Mouse (Mus musculus) T-helper 1 cell (primary cell): Measurements from ENCODE around the gene Rab7.
"Not testable (repeated sequence)": the region's sequence is repeated elsewhere in the genome, so short reads cannot be mapped to it uniquely, and the experiment has no call there.

Experiments
- in situ Hi-C: fragments of 300-600 bp; cut with MboI, MseI; formaldehyde crosslinking; loops from one replicate; pipeline ENCODE4 v1.15.1; 2025; ENCODE audit warnings: high pct_unique_total_duplicates

The Rab7 gene

DNA sequence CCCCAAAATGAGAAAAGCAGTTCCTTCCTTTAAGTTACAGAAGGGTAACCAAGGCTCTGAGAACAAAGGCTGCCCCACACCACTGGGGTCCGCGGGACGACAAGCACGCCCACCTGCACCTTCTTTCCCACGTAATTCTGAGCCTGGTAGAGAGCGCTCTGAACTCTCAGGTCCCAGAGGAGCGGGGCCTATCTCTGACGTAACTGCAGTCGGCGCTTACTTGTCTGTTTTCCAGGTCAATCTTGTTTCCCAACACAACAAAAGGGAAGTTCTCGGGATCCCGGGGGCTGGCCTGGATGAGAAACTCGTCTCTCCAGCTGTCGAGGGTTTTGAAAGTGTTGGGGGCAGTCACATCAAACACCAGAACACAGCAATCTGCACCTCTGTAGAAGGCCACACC lies 40.3 kb downstream of the Rab7 start:
- in situ Hi-C loops, result not testable (repeated sequence)

DNA sequence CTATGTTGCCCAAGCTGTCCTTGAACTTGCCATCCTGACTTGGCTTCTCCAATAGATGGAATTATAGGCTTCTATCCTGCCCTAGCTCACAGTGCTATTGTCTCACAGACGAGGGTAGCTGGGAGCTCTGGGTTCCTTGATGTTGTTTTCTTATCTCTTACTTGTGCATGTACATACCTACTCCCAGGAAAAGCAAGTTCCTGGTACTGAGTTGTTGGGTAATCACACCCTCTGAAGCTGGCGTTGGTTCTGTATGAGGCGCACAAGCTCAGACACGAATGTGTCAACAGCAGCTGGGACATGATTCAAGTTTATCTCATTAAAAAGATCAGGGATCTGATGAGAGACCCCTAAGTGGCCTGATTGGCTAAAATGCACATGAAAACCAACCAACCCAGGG lies 41.6 kb downstream of the Rab7 start:
- in situ Hi-C loops, result no loop called here

- in situ Hi-C loops, result no loop called here
Measured at GRCm38 (mm10) chr6:87998358-87998757, 46.7 kb downstream of the Rab7 start.

- in situ Hi-C loops, result no loop called here
Measured at GRCm38 (mm10) chr6:87997706-87998265, 47.3 kb downstream of the Rab7 start.

DNA sequence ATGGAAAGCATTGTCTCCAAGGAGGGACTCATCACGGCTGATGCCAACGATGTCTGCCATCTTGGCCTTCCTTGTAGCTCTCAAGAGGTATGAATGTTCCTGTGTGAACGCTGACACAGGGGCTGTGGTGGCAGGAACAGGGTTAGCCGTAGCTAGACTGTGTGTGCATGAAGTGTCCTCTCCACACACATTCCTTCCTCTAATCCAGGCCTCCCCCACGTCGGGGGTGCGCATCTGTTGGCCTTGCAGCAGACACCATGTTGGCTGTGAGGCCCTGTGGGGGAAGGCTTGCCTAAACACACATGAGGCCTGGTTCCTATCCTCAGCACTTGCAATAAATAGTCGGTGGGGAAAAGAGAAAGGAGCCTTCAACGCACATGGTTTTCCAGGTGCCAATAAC lies 48.5 kb downstream of the Rab7 start:
- in situ Hi-C loops, result no loop called here

GRCm38 (mm10) chr6:87995519-87995918 lies 49.6 kb downstream of the Rab7 start:
- in situ Hi-C loops, result no loop called here

DNA sequence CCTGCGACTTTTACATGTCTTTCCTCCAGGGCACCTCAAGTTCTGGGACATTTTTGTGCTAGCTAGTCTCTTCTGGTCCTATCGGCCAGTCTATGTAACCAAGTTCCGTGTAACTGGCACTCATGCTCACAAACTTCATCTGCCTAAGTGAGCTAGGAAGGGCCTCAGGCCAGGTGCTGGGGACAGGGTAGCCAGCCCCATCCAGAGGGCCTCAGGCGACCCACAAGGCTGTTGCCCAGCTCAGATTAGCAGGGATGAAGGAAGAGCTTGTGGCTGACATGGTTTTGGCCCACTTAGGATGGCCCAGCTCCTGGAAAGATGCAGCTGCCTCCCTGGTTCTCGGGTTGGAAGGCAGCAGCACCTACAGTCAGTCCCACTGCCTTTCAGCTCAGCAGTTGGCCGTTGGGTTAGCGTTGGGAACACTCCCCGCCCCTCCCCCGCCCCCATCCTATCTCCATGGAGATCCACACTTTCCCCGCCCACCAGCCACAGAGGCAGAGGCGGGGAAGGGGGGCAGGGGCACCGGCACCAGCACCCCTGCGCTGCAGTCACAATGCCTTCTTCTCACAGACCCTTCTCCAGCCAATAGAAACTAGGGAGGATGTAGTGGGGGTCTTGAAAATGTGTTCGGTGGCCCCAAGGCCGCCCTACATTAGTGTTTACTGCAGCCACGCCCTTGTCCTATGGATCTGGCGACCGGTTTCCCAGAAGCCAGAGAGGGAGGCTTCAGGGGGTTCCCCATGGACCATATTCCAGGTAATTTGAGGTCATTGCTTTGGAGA lies 51.1 kb downstream of the Rab7 start:
- in situ Hi-C loops, result loop anchor here (5.0 kb wide), 1 partner anchor 102 kb away; no protein-coding TSS in a partner anchor

DNA sequence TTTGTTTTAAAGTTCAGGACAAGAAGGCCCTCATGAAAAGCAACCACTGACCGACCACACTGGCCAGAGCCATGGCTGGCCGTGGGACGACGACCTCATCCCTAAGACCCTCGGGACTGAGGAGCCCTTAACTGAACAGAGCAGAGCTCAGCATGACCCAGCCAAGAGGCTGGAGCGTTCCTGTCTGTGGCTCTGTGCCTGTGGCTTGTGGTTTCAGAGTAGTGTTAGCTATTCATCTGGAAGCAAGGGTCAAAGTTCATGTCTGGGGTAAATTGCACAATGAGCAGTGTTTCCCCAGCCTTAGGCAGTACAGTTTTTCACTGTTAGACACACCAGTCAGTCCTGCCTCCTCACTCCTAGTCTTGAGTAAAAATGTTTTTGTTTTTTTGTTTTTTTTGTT lies 52.3 kb downstream of the Rab7 start:
- in situ Hi-C loops, result loop anchor here (5.0 kb wide), 1 partner anchor 100 kb away; no protein-coding TSS in a partner anchor

GRCm38 (mm10) chr6:87991886-87992285 lies 53.2 kb downstream of the Rab7 start:
- in situ Hi-C loops, result loop anchor here (5.0 kb wide), 1 partner anchor 100 kb away; no protein-coding TSS in a partner anchor

DNA sequence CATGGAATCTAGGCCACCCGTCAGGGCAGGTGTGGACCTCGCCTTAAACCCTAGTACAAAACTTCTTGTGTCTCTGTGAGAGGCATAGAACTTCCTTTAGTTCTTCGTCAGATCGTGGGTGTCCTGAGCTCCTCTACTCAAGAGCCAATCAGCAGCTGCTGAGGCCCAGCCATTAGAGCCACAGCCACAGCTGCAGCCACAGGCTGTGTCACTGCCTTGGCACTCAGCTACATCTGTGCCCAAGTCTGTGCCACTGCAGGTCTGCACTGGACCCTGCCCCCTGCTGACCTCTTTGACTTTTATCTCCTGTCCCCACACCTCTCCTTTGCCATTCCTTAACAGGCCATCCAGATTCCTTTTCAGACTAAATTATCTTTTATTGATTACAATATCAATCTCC lies 53.9 kb downstream of the Rab7 start:
- in situ Hi-C loops, result loop anchor here (5.0 kb wide), 1 partner anchor 99 kb away; no protein-coding TSS in a partner anchor

GRCm38 (mm10) chr6:87982506-87982905 lies 62.6 kb downstream of the Rab7 start:
- in situ Hi-C loops, result no loop called here

- in situ Hi-C loops, result no loop called here
Measured at GRCm38 (mm10) chr6:87981547-87982256, 63.4 kb downstream of the Rab7 start, which contains the start of gene H1fx. H1fx (minus strand) TSS chr6:87981637.

DNA sequence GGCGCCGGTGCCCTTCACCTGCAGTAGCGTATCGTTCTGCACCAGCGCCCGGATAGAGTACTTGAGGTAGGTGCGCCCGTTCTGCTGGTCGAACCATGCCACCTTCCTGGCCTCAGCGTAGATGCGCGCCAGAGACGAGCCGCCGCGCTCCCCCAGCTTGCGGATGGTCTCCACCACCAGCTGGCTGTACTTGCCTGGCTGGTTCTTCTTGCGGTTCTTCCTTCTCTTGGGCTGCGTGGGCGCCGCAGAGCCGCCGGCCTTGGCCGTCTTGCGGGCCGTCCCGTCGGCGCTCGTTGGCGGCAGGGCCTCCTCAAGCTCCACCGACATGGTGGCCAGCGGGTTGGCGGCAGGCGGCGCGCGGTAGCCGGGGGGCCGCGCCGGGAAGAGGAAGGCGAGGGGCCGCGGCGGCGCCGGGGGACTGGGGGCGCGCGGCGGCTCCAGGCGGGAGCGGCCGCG lies 64.0 kb downstream of the Rab7 start:
- in situ Hi-C loops, result no loop called here

DNA sequence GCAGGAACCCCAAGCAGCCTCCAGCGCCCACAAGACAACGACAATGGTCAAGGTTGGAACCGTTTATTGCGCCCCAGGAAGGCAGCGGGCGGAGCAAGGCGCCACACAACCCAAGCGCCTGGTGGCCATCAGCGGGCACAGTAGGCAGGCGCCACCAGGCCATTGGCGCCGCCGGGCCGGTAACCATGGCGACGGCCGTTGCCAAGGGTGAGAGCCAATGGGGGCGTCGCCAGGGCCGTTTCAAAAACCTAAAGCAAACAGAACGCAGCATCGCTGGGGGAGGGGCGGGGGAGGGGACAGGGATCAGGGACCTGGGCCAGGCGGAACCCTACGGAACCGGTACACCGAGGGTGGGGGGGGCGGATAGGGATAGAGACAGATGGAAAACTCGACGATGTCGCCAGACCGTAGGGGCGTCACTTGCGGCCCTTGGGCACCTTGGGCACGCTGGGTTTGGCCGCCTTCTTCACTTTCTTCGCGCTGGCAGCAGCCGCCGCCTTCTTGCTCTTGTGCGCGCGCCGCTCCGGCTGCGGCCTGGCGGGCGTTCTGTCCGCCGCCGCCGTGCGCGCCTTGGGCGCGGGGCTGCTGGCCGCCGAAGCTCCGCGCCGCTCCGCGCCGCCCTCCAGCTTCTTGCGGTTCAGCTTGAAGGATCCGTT lies 64.6 kb downstream of the Rab7 start:
- in situ Hi-C loops, result no loop called here

GRCm38 (mm10) chr6:87979728-87980127 lies 65.3 kb downstream of the Rab7 start:
- in situ Hi-C loops, result no loop called here

DNA sequence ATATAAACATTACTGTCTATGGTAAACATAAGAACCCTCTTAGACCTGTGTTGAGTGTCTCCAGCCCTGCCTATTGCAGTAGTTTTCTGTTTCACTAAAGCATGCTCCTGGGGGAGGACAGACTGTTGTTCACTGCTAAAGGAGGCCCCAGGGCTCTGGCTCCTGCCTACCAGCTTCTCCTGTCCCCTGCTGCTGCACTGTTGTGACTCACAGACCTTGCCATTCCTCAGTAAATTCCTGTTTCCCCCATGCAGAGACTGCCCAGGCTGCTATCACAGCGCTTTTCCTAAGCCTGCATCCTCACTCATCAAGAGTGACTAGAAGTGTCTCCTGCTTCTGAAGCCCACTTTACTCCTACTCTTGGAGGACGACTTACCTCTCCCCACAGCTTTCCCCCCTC lies 75.0 kb downstream of the Rab7 start:
- in situ Hi-C loops, result no loop called here

- in situ Hi-C loops, result not testable (repeated sequence)
Measured at GRCm38 (mm10) chr6:87962457-87962856, 82.6 kb downstream of the Rab7 start.
